In genomic region chr11:68566447-68567059, GRCm38 (mm10) we compare ENCODE assay signal across 8 mouse cellular contexts. TPM values are rescaled to one million over a fixed set of nuclear protein-coding genes. Genes with fewer than 3 reads are reported as not detected.
DNase-seq lines count a peak whose midpoint lies in the region; ATAC-seq lines count a peak whose summit lies in the region.

No protein-coding gene starts in this region.

- no peaks in the 10 kb centered on the region for H3K36me3 ChIP-seq in intestine, embryonic 14.5 days (ENCODE audit: control insufficient read depth, insufficient read depth, low read length)

- intact Hi-C loops in gastrocnemius, postnatal 14 days (cut with DNase I; ENCODE audit: low total_unique reads), result loop anchor here (10.0 kb wide), 2 partner anchors 158 to 308 kb away; partner anchors contain the start of gene Ndel1

- no peaks in the 10 kb centered on the region for H3K27me3 ChIP-seq in intestine, embryonic 14.5 days (replicated peaks; ENCODE audit: control insufficient read depth, insufficient read depth, low read length)

- H3K4me1 ChIP-seq in intestine, embryonic 14.5 days (replicated peaks; ENCODE audit: control insufficient read depth, insufficient read depth, low read length), result no peaks in the 10 kb centered on the region

- H3K9me3 ChIP-seq in intestine, embryonic 14.5 days (ENCODE audit: control insufficient read depth, low read length), result no peaks in the 10 kb centered on the region

- no peak overlapping the region for H3K4me3 ChIP-seq in intestine, embryonic 14.5 days (ENCODE audit: low read depth, low read length)

- ATAC-seq in CD4-positive, CD25-positive, alpha-beta regulatory T cell, adult 4 months, result no peak
- ATAC-seq in intestine, embryonic 14.5 days (replicated peaks; ENCODE audit: low FRiP score, low TSS enrichment, low read depth), result no peak
- 0 out of 2 replicates have a peak, but pooled peaks have one; percentile 40 for ATAC-seq in megakaryocyte, adult 5-6 weeks (ENCODE audit: poor library complexity, severe bottlenecking)

- peak; percentile 69 for DNase-seq in CD4-positive, CD25-positive, alpha-beta regulatory T cell, adult 2 months (ENCODE audit: low read depth, low spot score)
- DNase-seq in embryo, embryonic 10 days (ENCODE audit: low spot score), result peak; percentile 89
- DNase-seq in gastrocnemius, postnatal 14 days, result peak; percentile 71
- DNase-seq in intestine, embryonic 14.5 days (ENCODE audit: low spot score), result peak; percentile 87
- DNase-seq in left cerebral cortex, adult 9 months (ENCODE audit: low spot score in 2 of 2), result peak; percentile 52 to 89
- DNase-seq in right cerebral cortex, postnatal 14 days, result peak; percentile 89

- WGBS in intestine, embryonic 14.5 days, result 20% methylated on average over 17 of the region's 17 CpGs

- no peak overlapping the region for H3K27ac ChIP-seq in intestine, embryonic 14.5 days (ENCODE audit: low read depth)

- no peak overlapping the region; the same call in 1 of the 2 replicates for H3K9ac ChIP-seq in intestine, embryonic 14.5 days (ENCODE audit: low read length)

- peak overlapping the region; percentile 44 for H3K4me2 ChIP-seq in intestine, embryonic 14.5 days (ENCODE audit: low read length)

RNA-seq across cellular contexts. Expression of gene Mfsd6l, which starts 10.6 kb away (rescaled TPM):
- not detected for polyA plus RNA-seq in CD4-positive, CD25-positive, alpha-beta regulatory T cell, adult 4 months (2017; shearing (Covaris generic))
- not detected for total RNA-seq in gastrocnemius, postnatal 14 days (2021)
- 1.7 and 2.2 TPM in 2 replicates for polyA plus RNA-seq in intestine, embryonic 14.5 days (2014; fragmentation: Nextera tagmentation; extraction: Ambion mirVana)
- total RNA-seq in megakaryocyte, adult 5-6 weeks (2015), result 0.59 and 1.9 TPM in 2 replicates
- 2.4 TPM in 2 replicates for total RNA-seq in megakaryocyte, adult 5-6 weeks (2017)

RNA-seq across cellular contexts. Expression of gene Ccdc42, which starts 20.3 kb away (rescaled TPM):
- polyA plus RNA-seq in CD4-positive, CD25-positive, alpha-beta regulatory T cell, adult 4 months (2017; shearing (Covaris generic)), result not detected
- total RNA-seq in gastrocnemius, postnatal 14 days (2021), result under 1 TPM in 1 of 2 experiments, not detected in 1; 0.18 TPM
- polyA plus RNA-seq in intestine, embryonic 14.5 days (2014; fragmentation: Nextera tagmentation; extraction: Ambion mirVana), result 0.32 TPM in 2 replicates
- total RNA-seq in megakaryocyte, adult 5-6 weeks (2015), result not detected in 2 replicates
- not detected in 2 replicates for total RNA-seq in megakaryocyte, adult 5-6 weeks (2017)
